ENCODE assay signal across 18 mouse cellular contexts in genomic region chr9:110465336-110465735, GRCm38 (mm10). TPM values are rescaled to one million over a fixed set of nuclear protein-coding genes. Genes with fewer than 3 reads are reported as not detected.
"Had no signal": no experiment of that assay in that cellular context is flagged by ENCODE, and none has a peak within 500 bp of the region (broad histone marks: within the 10 kb centered on the region; RNA-seq: fewer than 3 reads in every experiment).

No protein-coding gene starts in this region.

- ATAC-seq: lung, postnatal 0 days; midbrain, embryonic 13.5 days; midbrain, embryonic 15.5 days had no signal

- H3K27ac ChIP-seq: lung, embryonic 15.5 days; macrophage; midbrain, embryonic 13.5 days; midbrain, embryonic 15.5 days; neural tube, embryonic 12.5 days; stomach, embryonic 15.5 days; stomach, postnatal 0 days had no signal

- H3K9ac ChIP-seq: lung, embryonic 15.5 days; midbrain, embryonic 13.5 days; midbrain, embryonic 15.5 days; neural tube, embryonic 12.5 days; stomach, embryonic 15.5 days had no signal

- H3K4me1 ChIP-seq: lung, embryonic 15.5 days; midbrain, embryonic 13.5 days; midbrain, embryonic 15.5 days; neural tube, embryonic 12.5 days; stomach, embryonic 15.5 days had no signal

- DNase-seq: lung, postnatal 14 days; lung, postnatal 36 days; right cerebral cortex, postnatal 14 days; thymus, adult 2 months; thymus, postnatal 25 days; thymus, postnatal 4 days had no signal

- H3K27me3 ChIP-seq: lung, embryonic 15.5 days; megakaryocyte, embryonic 14.5 days; midbrain, embryonic 13.5 days; midbrain, embryonic 15.5 days; neural tube, embryonic 12.5 days; stomach, embryonic 15.5 days had no signal

- H3K36me3 ChIP-seq: lung, embryonic 15.5 days; midbrain, embryonic 15.5 days; neural tube, embryonic 12.5 days; stomach, embryonic 15.5 days had no signal

- H3K4me2 ChIP-seq: lung, embryonic 15.5 days; midbrain, embryonic 11.5 days; midbrain, embryonic 13.5 days; midbrain, embryonic 15.5 days; neural tube, embryonic 12.5 days; stomach, embryonic 15.5 days had no signal

- H3K9me3 ChIP-seq: lung, embryonic 15.5 days; megakaryocyte, embryonic 14.5 days; midbrain, embryonic 13.5 days; midbrain, embryonic 15.5 days; neural tube, embryonic 12.5 days; stomach, embryonic 15.5 days had no signal

- H3K4me3 ChIP-seq: lung, embryonic 15.5 days; megakaryocyte, embryonic 14.5 days; midbrain, embryonic 13.5 days; midbrain, embryonic 15.5 days; neural tube, embryonic 12.5 days; stomach, embryonic 15.5 days had no signal

RNA-seq across cellular contexts. Expression of gene Ngp, which starts 45.8 kb away (rescaled TPM):
- polyA plus RNA-seq: testis, adult 2 months; urinary bladder, adult 2 months had no signal
